Mouse (Mus musculus) kidney, embryonic 14.5 days (tissue): ENCODE measurements around the gene Got1. TPM values are rescaled to one million over a fixed set of nuclear protein-coding genes. Genes with fewer than 3 reads are reported as not detected.

ENCODE experiments used
- ATAC-seq: fragments of 200-750 bp; cut with Nextera tagmentation; 2 replicates; pipeline ENCODE4 v1.8.0; 2017; ENCODE audit warnings: moderate number of reproducible peaks, mild to moderate bottlenecking, moderate TSS enrichment, moderate library complexity; ENCODE audit not compliant: low FRiP score, low TSS enrichment
- H3K27ac ChIP-seq: fragments of 300-500 bp; sonication (generic); 2 replicates; pipeline ENCODE4 v1.5.1; 2014; ENCODE audit warnings: low read depth, mild to moderate bottlenecking, low read length, moderate library complexity, mixed read lengths
- H3K27me3 ChIP-seq: fragments of 300-500 bp; sonication (generic); 2 replicates; pipeline ENCODE4 v1.6.1; 2014; ENCODE audit warnings: mild to moderate bottlenecking, low read length; ENCODE audit not compliant: control insufficient read depth, insufficient read depth
- H3K36me3 ChIP-seq: fragments of 300-500 bp; sonication (generic); 2 replicates; pipeline ENCODE4 v1.6.1; 2014; ENCODE audit warnings: low read length, mixed read lengths; ENCODE audit not compliant: control insufficient read depth, insufficient read depth
- H3K4me1 ChIP-seq: fragments of 300-500 bp; sonication (generic); 2 replicates; pipeline ENCODE4 v1.6.1; 2014; ENCODE audit warnings: low read length, mixed read lengths; ENCODE audit not compliant: control insufficient read depth, insufficient read depth
- H3K4me2 ChIP-seq: fragments of 300-500 bp; sonication (generic); replicated peaks from 2 replicates; pipeline ENCODE4 v1.6.1; 2014; ENCODE audit warnings: low read depth, mild to moderate bottlenecking, low read length
- H3K4me3 ChIP-seq: fragments of 300-500 bp; sonication (generic); 2 replicates; pipeline ENCODE4 v1.5.1; 2014; ENCODE audit warnings: mild to moderate bottlenecking, low read length
- H3K9ac ChIP-seq: fragments of 300-500 bp; sonication (generic); 2 replicates; pipeline ENCODE4 v1.6.1; 2014; ENCODE audit warnings: low read depth, mild to moderate bottlenecking, low read length, moderate library complexity
- H3K9me3 ChIP-seq: fragments of 300-500 bp; sonication (generic); 2 replicates; pipeline ENCODE4 v1.6.1; 2016; ENCODE audit warnings: low read length; ENCODE audit not compliant: control insufficient read depth
- WGBS: fragments of 180-500 bp; shearing (Covaris S2); extraction: QIAGEN DNeasy Blood & Tissue Kit; methylation state at CpG from one replicate; pipeline ENCODE4 v1.1.7; 2014; 5-methylcytosine and 5-hydroxymethylcytosine counted together
- polyA plus RNA-seq: library from polyadenylated mRNA; unstranded; fragments of >200 nt; fragmentation: Nextera tagmentation; extraction: Ambion mirVana; gene quantifications from 2 replicates; pipeline ENCODE4 v1.2.1, GENCODE M21; 2014

Gene Got1
- polyA plus RNA-seq, 1 experiment from 2014 or later = 43.4 TPM

DNA sequence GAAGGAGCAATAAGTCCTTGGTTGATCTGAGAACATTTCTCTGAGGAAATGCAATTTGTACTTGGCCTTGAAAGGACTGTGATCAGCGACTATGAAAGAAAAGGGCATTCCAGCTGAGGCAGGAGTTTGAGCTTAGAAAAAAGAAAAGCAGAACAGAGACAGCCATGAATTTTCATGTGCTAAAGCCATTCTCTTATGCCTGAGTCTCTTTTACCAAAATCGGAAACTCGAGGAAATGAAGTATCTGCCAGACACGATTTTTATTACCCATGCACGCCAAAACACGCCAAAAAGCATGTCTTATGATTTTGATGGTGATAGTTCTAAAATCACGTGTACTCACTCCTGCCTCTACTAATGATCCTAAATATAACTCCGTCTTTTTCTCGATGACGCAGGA, 72.8 kb downstream of the Got1 start:
- no peak overlapping the region for H3K9ac ChIP-seq
- H3K9me3 ChIP-seq = no peaks in the 10 kb centered on the region
- H3K4me1 ChIP-seq = no peaks in the 10 kb centered on the region
- no peaks in the 10 kb centered on the region for H3K36me3 ChIP-seq
- ATAC-seq = no peak
- H3K27me3 ChIP-seq = peaks cover 2% of the 10 kb centered on the region; the same call in 1 of the 2 replicates
- H3K4me2 ChIP-seq = no peak overlapping the region
- H3K4me3 ChIP-seq = no peak overlapping the region
- 86% methylated on average over 10 of the region's 10 CpGs for WGBS
- H3K27ac ChIP-seq = no peak overlapping the region

Other genes starting within 250 kb of the Got1 start
- 0.24 and 0.58 TPM in 2 replicates for gene Hpse2, start 136.2 kb downstream of the Got1 start, polyA plus RNA-seq
- 0.13 TPM in 1 of 2 replicates, not detected in the other for gene Cnnm1, start 84.2 kb downstream of the Got1 start, polyA plus RNA-seq
- gene Nkx2-3, start 87.7 kb upstream of the Got1 start, polyA plus RNA-seq = 0.14 TPM in 1 of 2 replicates, not detected in the other
- gene Slc25a28, start 150.3 kb upstream of the Got1 start, polyA plus RNA-seq = 13.6 TPM in 2 replicates
- gene Entpd7, start 165.1 kb upstream of the Got1 start, polyA plus RNA-seq = 15.7 and 16.1 TPM in 2 replicates
- gene Cutc, start 228.4 kb upstream of the Got1 start, polyA plus RNA-seq = 15.3 and 18.0 TPM in 2 replicates
- gene Cox15, start 228.4 kb upstream of the Got1 start, polyA plus RNA-seq = 5.7 and 10.5 TPM in 2 replicates